In the genomic region with DNA sequence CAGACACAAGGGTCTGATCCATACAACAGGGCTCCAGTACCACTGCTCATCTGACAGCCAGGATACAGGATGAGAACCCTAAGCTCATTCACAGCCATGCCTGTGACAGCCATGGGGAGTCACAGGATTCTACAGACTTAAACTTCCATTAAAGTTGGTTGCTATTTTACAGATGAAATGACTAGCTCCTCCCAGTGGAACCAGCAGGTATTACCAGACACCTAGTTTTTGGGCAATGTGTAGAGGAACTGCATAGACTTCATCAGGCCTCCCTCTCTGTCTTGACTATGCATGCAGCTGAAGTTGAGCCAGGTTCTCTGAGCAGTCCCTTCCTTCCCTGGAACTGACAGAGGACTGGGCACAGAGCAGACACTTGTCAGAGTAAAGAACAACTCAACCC, we compare ENCODE assay signal across 8 mouse cellular contexts. TPM values are rescaled to one million over a fixed set of nuclear protein-coding genes. Genes with fewer than 3 reads are reported as not detected.
A peak's percentile ranks its signal among the peaks of the same experiment; 100 is the strongest.
DNase-seq lines count a peak whose midpoint lies in the region; ATAC-seq and TF ChIP-seq lines count a peak whose summit lies in the region.

No protein-coding gene starts in this region.

- peaks cover 9% of the 10 kb centered on the region for H3K4me1 ChIP-seq in heart, adult 2 months (ENCODE audit: control insufficient read depth, insufficient read depth, low read length)
- no peaks in the 10 kb centered on the region for H3K4me1 ChIP-seq in heart, embryonic 12.5 days (replicated peaks)
- H3K4me1 ChIP-seq in forebrain, embryonic 11.5 days (replicated peaks; ENCODE audit: control insufficient read depth, insufficient read depth, low read length) = peaks cover 2% of the 10 kb centered on the region; the same call in 1 of the 2 replicates

- no peak overlapping the region for H3K4me3 ChIP-seq in heart, adult 2 months
- H3K4me3 ChIP-seq in heart, embryonic 12.5 days = no peak overlapping the region
- H3K4me3 ChIP-seq in forebrain, embryonic 11.5 days (ENCODE audit: low read depth, low read length) = no peak overlapping the region

- H3K9ac ChIP-seq in heart, adult 2 months (ENCODE audit: low read depth, low read length) = no peak overlapping the region
- H3K9ac ChIP-seq in heart, embryonic 12.5 days = no peak overlapping the region
- H3K9ac ChIP-seq in forebrain, embryonic 11.5 days (ENCODE audit: low read length) = no peak overlapping the region

- H3K79me2 ChIP-seq in heart, adult 2 months (replicated peaks; ENCODE audit: control insufficient read depth, insufficient read depth, low read length) = peaks cover 16% of the 10 kb centered on the region

- no peak overlapping the region for H3K4me2 ChIP-seq in heart, embryonic 12.5 days
- no peak overlapping the region for H3K4me2 ChIP-seq in forebrain, embryonic 11.5 days (ENCODE audit: low read depth, low read length, severe bottlenecking)

- no peak for DNase-seq in heart, adult 2 months
- DNase-seq in right cerebral cortex, postnatal 4 days = peak; percentile 30
- no peak for DNase-seq in right cerebral cortex, postnatal 36 days (ENCODE audit: low spot score in 2 of 2)
- peak; percentile 44 for DNase-seq in thymus, postnatal 14 days
- DNase-seq in gastrocnemius, postnatal 25 days = no peak
- no peak for DNase-seq in forebrain, embryonic 11.5 days (ENCODE audit: low spot score)

- H3K27me3 ChIP-seq in heart, adult 2 months (ENCODE audit: control insufficient read depth, insufficient read depth, low read length) = no peaks in the 10 kb centered on the region
- no peaks in the 10 kb centered on the region for H3K27me3 ChIP-seq in heart, embryonic 12.5 days (replicated peaks)
- no peaks in the 10 kb centered on the region for H3K27me3 ChIP-seq in forebrain, embryonic 11.5 days (ENCODE audit: control insufficient read depth, insufficient read depth, low read length)

- TF ChIP-seq POLR2A in heart, adult 2 months (IDR thresholded peaks at IDR 0.05; ENCODE audit: insufficient read depth, low read depth, low read length) = no peak

- H3K9me3 ChIP-seq in heart, embryonic 12.5 days (replicated peaks) = no peaks in the 10 kb centered on the region
- H3K9me3 ChIP-seq in forebrain, embryonic 11.5 days (ENCODE audit: control insufficient read depth, low read length) = no peaks in the 10 kb centered on the region

- intact Hi-C loops in heart, adult 2 months (cut with DNase I) = no loop called here

- peak; percentile 71 for TF ChIP-seq CTCF in heart, adult 2 months (IDR thresholded peaks at IDR 0.05)

- peaks cover 9% of the 10 kb centered on the region for H3K36me3 ChIP-seq in heart, adult 2 months (ENCODE audit: control insufficient read depth, insufficient read depth, low read length)
- peaks cover 88% of the 10 kb centered on the region for H3K36me3 ChIP-seq in heart, embryonic 12.5 days
- H3K36me3 ChIP-seq in forebrain, embryonic 11.5 days (ENCODE audit: control insufficient read depth, insufficient read depth, low read length) = peaks cover 25% of the 10 kb centered on the region

- no peak for ATAC-seq in heart, embryonic 12.5 days (ENCODE audit: insufficient number of reproducible peaks, low FRiP score)
- ATAC-seq in erythroid progenitor cell, adult 5-6 weeks (replicated peaks; ENCODE audit: low FRiP score, poor library complexity, severe bottlenecking) = 0 out of 2 replicates have a peak, but pooled peaks have one; percentile 50
- no peak for ATAC-seq in forebrain, embryonic 11.5 days (replicated peaks; ENCODE audit: low FRiP score)

- no peak overlapping the region for H3K27ac ChIP-seq in heart, adult 2 months
- H3K27ac ChIP-seq in heart, embryonic 12.5 days (ENCODE audit: poor library complexity, severe bottlenecking) = no peak overlapping the region
- H3K27ac ChIP-seq in forebrain, embryonic 11.5 days (ENCODE audit: low read depth, low read length) = no peak overlapping the region

- no peak for TF ChIP-seq EP300 in heart, adult 2 months (IDR thresholded peaks at IDR 0.05; ENCODE audit: insufficient read depth, low read depth, low read length)

RNA-seq across cellular contexts. Expression of a gene that starts 17.7 kb away (rescaled TPM):
- 10 to 100 TPM; 28.7 to 31.0 TPM for total RNA-seq in heart, adult 2 months (2021)
- 7.7 and 9.1 TPM in 2 replicates for polyA plus RNA-seq in heart, adult 2 months (2012; rRNA removed)
- polyA plus RNA-seq in heart, embryonic 12.5 days (2016; fragmentation: Nextera tagmentation; extraction: Ambion mirVana) = 12.9 and 15.1 TPM in 2 replicates
- 13.3 and 18.4 TPM in 2 replicates for total RNA-seq in erythroid progenitor cell, adult 5-6 weeks (2015; ENCODE audit: low replicate concordance)
- total RNA-seq in erythroid progenitor cell, adult 5-6 weeks (2017; ENCODE audit: low replicate concordance) = 31.3 and 31.5 TPM in 2 replicates
- total RNA-seq in gastrocnemius, postnatal 25 days (2021) = 10 to 100 TPM; 20.9 to 21.6 TPM
- 29.0 TPM in 2 replicates for polyA plus RNA-seq in forebrain, embryonic 11.5 days (2014; fragmentation: Nextera tagmentation; extraction: Ambion mirVana)

RNA-seq across cellular contexts. Expression of a gene that starts 35.1 kb away (rescaled TPM):
- 1 to 10 TPM; 8.2 to 9.1 TPM for total RNA-seq in heart, adult 2 months (2021)
- polyA plus RNA-seq in heart, adult 2 months (2012; rRNA removed) = 3.3 and 6.0 TPM in 2 replicates
- polyA plus RNA-seq in heart, embryonic 12.5 days (2016; fragmentation: Nextera tagmentation; extraction: Ambion mirVana) = 18.9 and 20.5 TPM in 2 replicates
- 34.2 and 44.0 TPM in 2 replicates for total RNA-seq in erythroid progenitor cell, adult 5-6 weeks (2015; ENCODE audit: low replicate concordance)
- 28.8 and 32.7 TPM in 2 replicates for total RNA-seq in erythroid progenitor cell, adult 5-6 weeks (2017; ENCODE audit: low replicate concordance)
- 10 to 100 TPM in 1 of 2 experiments, 1 to 10 TPM in 1; 9.0 to 11.3 TPM for total RNA-seq in gastrocnemius, postnatal 25 days (2021)
- polyA plus RNA-seq in forebrain, embryonic 11.5 days (2014; fragmentation: Nextera tagmentation; extraction: Ambion mirVana) = 43.6 and 47.2 TPM in 2 replicates

Comparison
In these comparisons a context has a peak if more than half of its experiments do, and no peak if none do; other contexts are left out.
1. DNase-seq: peak in right cerebral cortex, postnatal 4 days (single experiment) and thymus, postnatal 14 days (single experiment); none in heart, adult 2 months (0 of 2), right cerebral cortex, postnatal 36 days (0 of 2), gastrocnemius, postnatal 25 days (single experiment) and forebrain, embryonic 11.5 days (single experiment).